ENCODE assay signal across 8 mouse cellular contexts in genomic region chr2:153527580-153528531, GRCm38 (mm10). TPM values are rescaled to one million over a fixed set of nuclear protein-coding genes. Genes with fewer than 3 reads are reported as not detected.
A peak's percentile ranks its signal among the peaks of the same experiment; 100 is the strongest.
DNase-seq lines count a peak whose midpoint lies in the region; ATAC-seq and TF ChIP-seq lines count a peak whose summit lies in the region.

No protein-coding gene starts in this region.

- H3K36me3 ChIP-seq in intestine, embryonic 14.5 days (ENCODE audit: control insufficient read depth, insufficient read depth, low read length), result no peaks in the 10 kb centered on the region
- H3K36me3 ChIP-seq in lung, embryonic 14.5 days (ENCODE audit: insufficient read depth), result no peaks in the 10 kb centered on the region

- H3K27ac ChIP-seq in cerebellum, adult 2 months (ENCODE audit: insufficient read depth, low read length), result peak overlapping the region; percentile 54
- no peak overlapping the region for H3K27ac ChIP-seq in gastrocnemius, adult 2 months
- peak overlapping the region; percentile 73 for H3K27ac ChIP-seq in intestine, embryonic 14.5 days (ENCODE audit: low read depth)
- peak overlapping the region; percentile 32 for H3K27ac ChIP-seq in lung, embryonic 14.5 days (ENCODE audit: low read depth)
- H3K27ac ChIP-seq in olfactory bulb, adult 2 months (ENCODE audit: insufficient read depth, low read depth, low read length), result no peak overlapping the region

- H3K4me1 ChIP-seq in cerebellum, adult 2 months (ENCODE audit: control insufficient read depth, insufficient read depth, low read length), result peaks cover 21% of the 10 kb centered on the region
- H3K4me1 ChIP-seq in intestine, embryonic 14.5 days (replicated peaks; ENCODE audit: control insufficient read depth, insufficient read depth, low read length), result peaks cover 26% of the 10 kb centered on the region
- no peaks in the 10 kb centered on the region for H3K4me1 ChIP-seq in lung, embryonic 14.5 days (ENCODE audit: insufficient read depth)
- H3K4me1 ChIP-seq in olfactory bulb, adult 2 months (ENCODE audit: control insufficient read depth, insufficient read depth, low read length), result peaks cover 42% of the 10 kb centered on the region

- no peaks in the 10 kb centered on the region for H3K9me3 ChIP-seq in intestine, embryonic 14.5 days (ENCODE audit: control insufficient read depth, low read length)
- no peaks in the 10 kb centered on the region for H3K9me3 ChIP-seq in lung, embryonic 14.5 days (ENCODE audit: low read depth, low read length)

- TF ChIP-seq CTCF in cerebellum, adult 2 months (IDR thresholded peaks at IDR 0.05; ENCODE audit: borderline replicate concordance, insufficient read depth, low read depth, low read length), result no peak
- TF ChIP-seq CTCF in gastrocnemius, adult 2 months (IDR thresholded peaks at IDR 0.05), result no peak
- TF ChIP-seq CTCF in lung, embryonic 14.5 days (IDR thresholded peaks at IDR 0.05; ENCODE audit: low read depth), result no peak
- TF ChIP-seq CTCF in olfactory bulb, adult 2 months (IDR thresholded peaks at IDR 0.05; ENCODE audit: insufficient read depth, low read depth, low read length), result no peak

- H3K27me3 ChIP-seq in cerebellum, adult 2 months (ENCODE audit: control insufficient read depth, insufficient read depth, low read length), result no peaks in the 10 kb centered on the region
- peaks cover 22% of the 10 kb centered on the region for H3K27me3 ChIP-seq in intestine, embryonic 14.5 days (replicated peaks; ENCODE audit: control insufficient read depth, insufficient read depth, low read length)
- peaks cover 27% of the 10 kb centered on the region for H3K27me3 ChIP-seq in lung, embryonic 14.5 days (ENCODE audit: insufficient read depth, low read length)

- ATAC-seq in intestine, embryonic 14.5 days (replicated peaks; ENCODE audit: low FRiP score, low TSS enrichment, low read depth), result peak; percentile 30
- peak; percentile 55 for ATAC-seq in lung, embryonic 14.5 days (ENCODE audit: insufficient read depth)
- ATAC-seq in activated CD4-positive, CD25-positive, alpha-beta regulatory T cell, adult 4 months, result no peak

- WGBS in cerebellum, adult 2 months, result 5% methylated on average over 83 of the region's 85 CpGs
- 2% methylated on average over 68 of the region's 85 CpGs for WGBS in intestine, embryonic 14.5 days
- 2% methylated on average over 63 of the region's 85 CpGs for WGBS in lung, embryonic 14.5 days
- WGBS in olfactory bulb, adult 2 months, result 5% methylated on average over 78 of the region's 85 CpGs

- H3K4me3 ChIP-seq in cerebellum, adult 2 months (replicated peaks; ENCODE audit: insufficient read depth, low read depth, low read length), result peak overlapping the region; percentile 75
- H3K4me3 ChIP-seq in gastrocnemius, adult 2 months, result peak overlapping the region; percentile 85
- H3K4me3 ChIP-seq in intestine, embryonic 14.5 days (ENCODE audit: low read depth, low read length), result peak overlapping the region; percentile 66
- H3K4me3 ChIP-seq in lung, embryonic 14.5 days (ENCODE audit: low read depth, low read length), result peak overlapping the region; percentile 63
- peak overlapping the region; percentile 99 for H3K4me3 ChIP-seq in olfactory bulb, adult 2 months (ENCODE audit: insufficient read depth, low read depth, low read length)

- TF ChIP-seq POLR2A in cerebellum, adult 2 months (IDR thresholded peaks at IDR 0.05; ENCODE audit: borderline replicate concordance, insufficient read depth, low read length), result no peak
- TF ChIP-seq POLR2A in olfactory bulb, adult 2 months (IDR thresholded peaks at IDR 0.05; ENCODE audit: insufficient read depth, low read depth, low read length), result no peak; the same call in 1 of the 2 replicates

- H3K4me2 ChIP-seq in intestine, embryonic 14.5 days (ENCODE audit: low read length), result peak overlapping the region; percentile 97
- peak overlapping the region; percentile 100 for H3K4me2 ChIP-seq in lung, embryonic 14.5 days

- intact Hi-C loops in left cerebral cortex, postnatal 4 days (cut with DNase I), result no loop called here
- intact Hi-C loops in gastrocnemius, adult 2 months (cut with DNase I), result no loop called here

- peak; percentile 66 for DNase-seq in left cerebral cortex, postnatal 4 days
- no peak for DNase-seq in left cerebral cortex, adult 8-10 months (ENCODE audit: low spot score in 2 of 2)
- peak; percentile 55 to 66 for DNase-seq in cerebellum, adult 2 months
- peak; percentile 62 for DNase-seq in gastrocnemius, adult 2 months
- peak; percentile 81 for DNase-seq in intestine, embryonic 14.5 days (ENCODE audit: low spot score)
- DNase-seq in lung, embryonic 14.5 days, result peak; percentile 62

- peak overlapping the region; percentile 69 for H3K9ac ChIP-seq in intestine, embryonic 14.5 days (ENCODE audit: low read length)
- peak overlapping the region; percentile 64 for H3K9ac ChIP-seq in lung, embryonic 14.5 days

RNA-seq across cellular contexts. Expression of gene Nol4l, which starts 1.9 kb away (rescaled TPM):
- total RNA-seq in left cerebral cortex, postnatal 4 days (2021), result 100 to 1,000 TPM; 111 to 122 TPM
- total RNA-seq in left cerebral cortex, adult 8-10 months (2022), result 10 to 100 TPM; 41.1 to 48.9 (median 45.1) TPM
- 23.1 and 24.3 TPM in 2 replicates for polyA plus RNA-seq in cerebellum, adult 2 months (2012; rRNA removed)
- 1 to 10 TPM; 1.0 to 1.2 TPM for total RNA-seq in gastrocnemius, adult 2 months (2021)
- polyA plus RNA-seq in intestine, embryonic 14.5 days (2014; fragmentation: Nextera tagmentation; extraction: Ambion mirVana), result 26.4 and 27.9 TPM in 2 replicates
- 13.6 and 13.9 TPM in 2 replicates for polyA plus RNA-seq in lung, embryonic 14.5 days (2014; fragmentation: Nextera tagmentation; extraction: Ambion mirVana)
- 194 TPM in 1 of 2 replicates, not detected in the other for polyA plus RNA-seq in olfactory bulb, adult 2 months (2012; ENCODE audit: insufficient read depth, insufficient read length, low replicate concordance, missing spikeins)
- 1 to 10 TPM; 2.7 to 3.5 TPM for polyA plus RNA-seq in activated CD4-positive, CD25-positive, alpha-beta regulatory T cell, adult 4 months (2017; shearing (Covaris generic))

RNA-seq across cellular contexts. Expression of gene 4930404H24Rik, which starts 35.3 kb away (rescaled TPM):
- not detected for total RNA-seq in left cerebral cortex, postnatal 4 days (2021)
- not detected for total RNA-seq in left cerebral cortex, adult 8-10 months (2022)
- polyA plus RNA-seq in cerebellum, adult 2 months (2012; rRNA removed), result not detected in 2 replicates
- not detected for total RNA-seq in gastrocnemius, adult 2 months (2021)
- polyA plus RNA-seq in intestine, embryonic 14.5 days (2014; fragmentation: Nextera tagmentation; extraction: Ambion mirVana), result not detected in 2 replicates
- polyA plus RNA-seq in lung, embryonic 14.5 days (2014; fragmentation: Nextera tagmentation; extraction: Ambion mirVana), result not detected in 2 replicates
- polyA plus RNA-seq in olfactory bulb, adult 2 months (2012; ENCODE audit: insufficient read depth, insufficient read length, low replicate concordance, missing spikeins), result not detected in 2 replicates
- not detected for polyA plus RNA-seq in activated CD4-positive, CD25-positive, alpha-beta regulatory T cell, adult 4 months (2017; shearing (Covaris generic))

Comparison
In these comparisons a context has a peak if more than half of its experiments do, and no peak if none do; other contexts are left out.
1. DNase-seq: peak in left cerebral cortex, postnatal 4 days (single experiment), cerebellum, adult 2 months (2 of 2), gastrocnemius, adult 2 months (single experiment), intestine, embryonic 14.5 days (single experiment) and lung, embryonic 14.5 days (single experiment); none in left cerebral cortex, adult 8-10 months (0 of 2).
2. H3K27ac ChIP-seq: peak in cerebellum, adult 2 months (single experiment), intestine, embryonic 14.5 days (single experiment) and lung, embryonic 14.5 days (single experiment); none in gastrocnemius, adult 2 months (single experiment) and olfactory bulb, adult 2 months (single experiment).
3. Peak in every context shown above with its lines, with median percentiles within 50 percentile points of each other: H3K4me3 ChIP-seq.